Mouse (Mus musculus): ENCODE measurements around the gene Ksr1.

The Ksr1 gene

GRCm38 (mm10) chr11:79066191-79066530 lies 80.0 kb downstream of the Ksr1 start:
- no peak for DNase-seq (ENCODE audit: extremely low spot score)

GRCm38 (mm10) chr11:79065463-79066190 lies 80.6 kb downstream of the Ksr1 start:
- DNase-seq (ENCODE audit: extremely low spot score), result no peak

- no peak for DNase-seq (ENCODE audit: extremely low spot score)
These were observed 81.9 kb downstream of the Ksr1 start for GRCm38 (mm10) chr11:79064311-79064710.

- DNase-seq (ENCODE audit: extremely low spot score), result no peak
These were observed 82.6 kb downstream of the Ksr1 start for GRCm38 (mm10) chr11:79063616-79064015.

GRCm38 (mm10) chr11:79062897-79063296 lies 83.3 kb downstream of the Ksr1 start:
- no peak for DNase-seq (ENCODE audit: extremely low spot score)

- DNase-seq (ENCODE audit: extremely low spot score), result no peak
These were observed 84.4 kb downstream of the Ksr1 start for GRCm38 (mm10) chr11:79061839-79062238.

GRCm38 (mm10) chr11:79059850-79060249 lies 86.4 kb downstream of the Ksr1 start:
- no peak for DNase-seq (ENCODE audit: extremely low spot score)

GRCm38 (mm10) chr11:79059062-79059461 lies 87.1 kb downstream of the Ksr1 start:
- no peak for DNase-seq (ENCODE audit: extremely low spot score)

GRCm38 (mm10) chr11:79058610-79059009 lies 87.6 kb downstream of the Ksr1 start:
- no peak for DNase-seq (ENCODE audit: extremely low spot score)

- DNase-seq (ENCODE audit: extremely low spot score), result no peak
These were observed 88.4 kb downstream of the Ksr1 start for GRCm38 (mm10) chr11:79057809-79058208.

- no peak for DNase-seq (ENCODE audit: extremely low spot score)
These were observed 89.3 kb downstream of the Ksr1 start for GRCm38 (mm10) chr11:79056891-79057290.

- DNase-seq (ENCODE audit: extremely low spot score), result no peak
These were observed 90.2 kb downstream of the Ksr1 start for GRCm38 (mm10) chr11:79056027-79056426.

GRCm38 (mm10) chr11:79055161-79055560 lies 91.0 kb downstream of the Ksr1 start:
- no peak for DNase-seq (ENCODE audit: extremely low spot score)

- DNase-seq (ENCODE audit: extremely low spot score), result no peak
These were observed 91.8 kb downstream of the Ksr1 start for GRCm38 (mm10) chr11:79054161-79055152.

GRCm38 (mm10) chr11:79053437-79053836 lies 92.8 kb downstream of the Ksr1 start:
- DNase-seq (ENCODE audit: extremely low spot score), result no peak

GRCm38 (mm10) chr11:79052769-79053168 lies 93.4 kb downstream of the Ksr1 start:
- no peak for DNase-seq (ENCODE audit: extremely low spot score)

- no peak for DNase-seq (ENCODE audit: extremely low spot score)
These were observed 94.7 kb downstream of the Ksr1 start for GRCm38 (mm10) chr11:79051522-79051921.

- DNase-seq (ENCODE audit: extremely low spot score), result no peak
These were observed 95.3 kb downstream of the Ksr1 start for GRCm38 (mm10) chr11:79050781-79051507.

- no peak for DNase-seq (ENCODE audit: extremely low spot score)
These were observed 97.3 kb downstream of the Ksr1 start for GRCm38 (mm10) chr11:79048906-79049305.

- DNase-seq (ENCODE audit: extremely low spot score), result no peak
These were observed 99.0 kb downstream of the Ksr1 start for GRCm38 (mm10) chr11:79047180-79047727.

- no peak for DNase-seq (ENCODE audit: extremely low spot score)
These were observed 99.5 kb downstream of the Ksr1 start for GRCm38 (mm10) chr11:79046561-79047155.
